Mouse (Mus musculus) testis, adult 2 months (tissue): ENCODE measurements around the gene Tmem115.

Source experiments
- CTCF ChIP-seq: fragments of 200-500 bp; IDR thresholded peaks from 2 replicates; pipeline ENCODE4 v1.5.1; 2012; ENCODE audit warnings: low read depth, mild to moderate bottlenecking, inconsistent platforms, low read length, moderate library complexity; ENCODE audit not compliant: control insufficient read depth, insufficient read depth, insufficient replicate concordance
- POLR2A ChIP-seq: fragments of 200-500 bp; IDR thresholded peaks from 2 replicates; pipeline ENCODE4 v1.6.1; 2012; ENCODE audit warnings: low read depth, mild to moderate bottlenecking, inconsistent platforms, low read length, moderate library complexity; ENCODE audit not compliant: control insufficient read depth

- TF ChIP-seq CTCF (no peak), POLR2A (no peak)
Measured at GRCm38 (mm10) chr9:107526198-107527026, 7.3 kb upstream of the Tmem115 start.
